Mouse (Mus musculus) gonadal fat pad, adult 2 months (tissue): ENCODE results near the gene Snd1. TPM values are rescaled to one million over a fixed set of nuclear protein-coding genes. Genes with fewer than 3 reads are reported as not detected.

ENCODE experiments used
- DNase-seq: peaks from one replicate; pipeline ENCODE4 v3.0.0-alpha.2; 2012; ENCODE audit warnings: low read depth
- polyA plus RNA-seq: library from polyadenylated mRNA; depleted of rRNA; stranded (reverse); fragments of >200 nt; gene quantifications from 2 replicates; pipeline ENCODE4 v1.2.3, GENCODE M21; 2012

The Snd1 gene
- polyA plus RNA-seq, 1 experiment = 120 TPM

DNA sequence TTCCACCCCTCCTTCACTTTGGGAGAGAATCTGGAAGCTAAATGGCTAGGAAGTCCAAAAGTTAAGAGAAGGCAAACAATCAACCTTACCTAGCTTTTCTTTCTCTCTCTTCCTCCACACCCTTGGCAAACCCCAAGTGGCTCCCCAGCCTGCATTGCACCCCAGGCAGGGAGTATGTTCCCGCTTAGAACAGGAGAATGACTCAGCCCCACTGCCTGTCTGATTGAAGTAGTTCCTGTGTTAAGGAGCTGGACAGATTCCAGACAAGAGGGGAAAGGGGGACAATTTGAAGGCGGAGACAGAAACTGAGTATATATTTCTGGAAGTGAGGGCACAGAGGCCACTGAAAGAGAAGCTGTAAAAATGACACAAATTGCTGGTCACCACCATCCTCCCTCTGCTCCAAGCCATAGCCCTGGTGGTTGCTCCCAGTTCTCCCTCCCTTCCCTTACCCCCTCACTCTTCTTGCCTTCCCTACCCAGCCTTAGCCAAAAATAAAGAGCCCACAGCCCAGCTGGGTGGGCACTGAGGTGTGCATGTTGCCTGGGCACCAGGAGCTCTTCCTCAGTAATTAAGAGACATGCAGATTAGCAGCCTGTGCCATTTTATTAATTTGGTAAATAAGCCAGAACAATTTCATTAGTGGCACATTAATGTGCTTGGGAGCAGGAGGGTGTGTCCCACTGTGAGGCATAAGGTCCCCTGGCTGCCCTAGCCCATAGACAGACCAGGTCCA lies 392.7 kb downstream of the Snd1 start:
- DNase-seq = no peak

DNA sequence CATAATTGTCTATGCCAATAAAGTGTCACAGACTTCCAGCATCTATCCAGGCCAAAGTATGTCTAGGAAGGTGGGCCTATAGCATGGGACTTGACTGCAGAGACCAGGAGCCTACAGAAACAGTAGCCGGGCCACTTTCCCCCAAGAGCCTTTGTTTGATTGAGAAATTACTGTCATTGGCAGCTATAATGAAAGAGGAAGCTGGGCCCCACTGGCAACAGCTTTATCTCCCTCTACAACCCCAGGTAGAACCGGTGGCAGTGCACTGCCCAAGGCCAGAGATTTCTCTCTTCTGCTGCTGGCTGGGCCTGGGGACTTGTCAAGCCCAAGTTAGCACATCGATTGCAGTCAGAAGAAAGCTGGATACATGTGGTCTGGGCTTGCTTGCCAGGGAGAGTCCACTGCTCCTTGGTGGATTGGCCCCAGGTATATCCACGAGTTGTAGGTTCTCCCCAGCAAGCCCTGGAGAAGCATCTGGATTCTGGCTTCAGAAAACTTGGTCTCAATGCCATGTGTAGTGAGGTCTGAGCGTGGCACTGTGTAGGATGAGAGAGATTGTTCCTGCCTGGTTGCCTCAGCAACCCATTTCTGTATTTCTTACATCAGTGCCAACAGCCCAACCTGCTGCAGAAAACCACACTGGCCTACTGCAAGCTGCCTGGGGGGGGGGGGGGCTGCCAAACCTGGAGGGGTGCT lies 396.9 kb downstream of the Snd1 start:
- DNase-seq = no peak

DNA sequence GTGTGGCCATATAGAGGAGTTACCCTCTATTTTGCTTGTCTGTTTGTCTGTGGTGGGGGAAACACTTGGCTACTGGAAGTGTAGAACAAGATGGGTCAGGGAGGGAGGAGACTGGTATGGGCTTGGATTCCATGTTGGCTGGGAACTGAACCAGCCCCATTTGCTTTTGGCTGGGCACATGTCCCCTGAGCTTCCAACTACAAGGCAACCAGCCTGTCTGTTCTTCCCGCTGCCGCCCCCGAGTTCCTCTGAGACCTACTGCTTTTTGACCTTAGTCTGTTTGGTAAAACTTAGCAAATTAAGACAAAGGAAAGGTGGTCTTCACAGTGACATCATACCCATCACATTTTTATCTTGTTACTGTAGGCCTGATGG lies 397.5 kb downstream of the Snd1 start:
- DNase-seq = no peak

DNA sequence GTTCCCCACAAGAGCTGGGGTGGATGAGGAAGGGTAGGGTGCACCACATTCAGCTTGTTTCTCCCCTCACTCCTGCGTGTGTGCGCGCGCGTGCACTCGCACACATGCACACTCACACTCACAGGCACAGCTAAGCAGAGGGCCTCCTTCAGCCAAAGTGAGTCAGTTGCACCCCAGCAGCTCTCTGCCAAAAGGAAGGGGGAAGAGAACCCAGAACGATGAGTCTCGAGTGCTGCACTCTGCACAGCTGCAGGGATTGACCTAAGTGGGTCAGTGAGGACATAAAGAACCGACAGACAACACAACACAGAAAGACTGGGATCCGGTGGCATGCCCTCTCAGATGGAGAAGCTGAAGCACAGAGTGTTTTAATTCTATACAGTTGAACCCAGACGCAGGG lies 399.1 kb downstream of the Snd1 start:
- DNase-seq = no peak

GRCm38 (mm10) chr6:28874759-28875158 lies 399.8 kb downstream of the Snd1 start:
- DNase-seq = no peak

DNA sequence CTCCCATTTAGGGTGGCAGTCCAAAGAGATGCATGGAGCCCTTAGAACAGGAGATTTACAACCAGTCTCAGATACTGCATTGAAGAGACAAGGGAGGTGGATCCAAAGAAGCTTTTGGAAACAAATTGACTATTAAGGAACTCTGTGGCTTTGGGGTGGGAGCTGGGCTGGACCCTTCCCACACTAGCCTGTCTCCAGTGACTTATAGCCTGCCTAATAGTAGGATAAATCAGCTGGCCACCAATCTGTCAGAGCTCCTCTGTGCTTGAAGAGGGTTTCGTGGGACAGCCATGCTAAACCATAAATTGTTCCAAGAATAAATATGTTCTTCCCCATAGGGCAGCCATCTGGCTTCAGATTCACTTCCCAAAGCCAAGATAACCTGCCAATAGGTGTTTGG lies 400.4 kb downstream of the Snd1 start:
- DNase-seq = no peak

- no peak for DNase-seq
Observed at GRCm38 (mm10) chr6:28876492-28876891, 401.6 kb downstream of the Snd1 start.

- DNase-seq = no peak
Observed at GRCm38 (mm10) chr6:28877945-28878666, 403.2 kb downstream of the Snd1 start.

GRCm38 (mm10) chr6:28879315-28879714 lies 404.4 kb downstream of the Snd1 start:
- DNase-seq = no peak

DNA sequence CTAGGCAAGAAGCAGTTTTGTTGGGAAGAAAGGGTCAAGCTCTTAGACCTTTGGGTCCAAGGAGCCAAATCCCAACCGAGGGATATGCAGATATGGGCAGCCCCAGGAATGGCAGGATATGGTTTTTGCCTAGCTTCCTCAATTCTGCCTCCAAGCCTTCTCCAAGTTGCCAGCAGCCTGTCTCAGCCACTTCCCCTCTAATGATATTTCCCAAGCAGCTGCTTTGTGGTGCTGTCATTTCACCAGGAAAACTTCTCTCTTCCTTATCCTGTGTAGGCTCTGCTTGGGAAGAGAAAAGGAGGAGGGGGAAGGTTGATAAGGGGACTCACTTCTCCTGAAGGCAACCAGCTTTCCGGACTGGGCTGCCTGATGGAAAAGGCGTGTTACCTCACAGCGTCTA lies 406.0 kb downstream of the Snd1 start:
- no peak for DNase-seq

DNA sequence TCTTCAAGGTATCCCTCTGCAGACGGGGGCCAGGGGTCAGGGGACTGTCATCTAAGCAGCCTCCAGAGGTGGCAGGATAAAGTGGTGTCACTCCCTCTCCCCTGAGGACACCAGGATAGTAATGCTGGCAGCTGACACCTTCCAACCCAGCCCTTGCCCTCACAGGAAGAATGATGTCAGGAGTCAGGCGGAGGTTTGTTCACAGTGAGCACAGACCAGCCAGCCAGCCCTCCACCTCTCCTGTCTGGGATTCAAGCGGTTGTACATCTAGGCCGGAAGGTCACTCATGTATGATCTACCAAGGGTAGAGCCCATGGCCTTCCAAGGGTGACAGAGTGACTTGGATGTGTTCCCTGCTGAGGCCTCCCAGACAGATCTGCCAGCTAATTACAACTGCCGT lies 408.6 kb downstream of the Snd1 start:
- no peak for DNase-seq

DNA sequence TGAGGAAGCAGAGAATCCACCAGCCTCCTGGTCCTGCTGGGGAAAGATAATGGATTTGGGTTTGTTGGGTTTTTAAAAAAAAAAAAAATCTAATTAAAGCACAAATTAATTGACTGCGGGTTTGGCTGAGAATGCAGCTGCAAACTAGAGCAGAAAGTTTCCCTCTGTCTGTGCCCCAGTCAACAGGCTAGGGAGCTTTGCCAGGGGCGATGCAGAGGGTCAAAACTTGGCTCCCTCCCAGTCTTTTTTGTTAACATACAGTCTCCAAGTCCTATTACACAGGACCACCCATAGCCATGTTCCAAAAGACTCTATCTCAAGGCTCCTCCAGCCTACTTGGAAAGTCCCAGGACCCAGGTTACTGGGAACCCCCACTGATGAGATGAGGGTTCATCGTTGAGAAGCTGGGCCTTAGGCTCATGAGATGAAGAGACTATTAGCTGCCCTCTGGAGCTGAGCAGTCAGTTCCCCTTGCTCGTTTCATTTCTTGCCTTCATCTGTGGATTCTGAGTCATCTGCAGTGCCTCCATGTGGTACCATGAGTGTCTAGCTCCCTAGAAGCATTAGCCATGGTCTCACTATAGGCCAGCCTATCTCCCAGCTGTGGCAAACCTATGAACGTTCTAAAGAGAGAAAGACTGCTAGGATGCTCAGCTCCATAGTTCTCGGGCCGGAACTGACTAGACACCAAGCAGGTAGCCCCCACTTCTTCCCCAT lies 411.9 kb downstream of the Snd1 start:
- DNase-seq = no peak

DNA sequence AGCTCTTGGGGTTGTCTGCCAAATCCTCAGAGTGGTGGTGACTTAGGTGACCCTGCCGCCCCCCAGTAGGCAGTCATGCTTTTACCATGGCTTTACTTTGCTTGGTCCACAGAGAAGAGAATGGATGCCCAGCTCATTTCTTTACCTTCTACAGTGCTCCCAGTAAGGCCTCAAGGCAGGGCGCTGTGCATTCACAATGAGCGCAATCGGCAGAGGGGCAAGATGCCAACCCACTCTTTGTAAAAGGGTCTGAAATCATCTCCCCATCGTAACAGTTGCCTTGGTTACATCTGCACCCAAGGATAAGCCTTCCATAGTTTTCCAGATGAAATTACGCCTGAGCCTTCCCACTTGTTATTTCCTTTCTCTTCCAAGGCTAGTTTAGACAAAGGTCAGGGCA lies 415.5 kb downstream of the Snd1 start:
- no peak for DNase-seq

GRCm38 (mm10) chr6:28891480-28891879 lies 416.5 kb downstream of the Snd1 start:
- DNase-seq = no peak

DNA sequence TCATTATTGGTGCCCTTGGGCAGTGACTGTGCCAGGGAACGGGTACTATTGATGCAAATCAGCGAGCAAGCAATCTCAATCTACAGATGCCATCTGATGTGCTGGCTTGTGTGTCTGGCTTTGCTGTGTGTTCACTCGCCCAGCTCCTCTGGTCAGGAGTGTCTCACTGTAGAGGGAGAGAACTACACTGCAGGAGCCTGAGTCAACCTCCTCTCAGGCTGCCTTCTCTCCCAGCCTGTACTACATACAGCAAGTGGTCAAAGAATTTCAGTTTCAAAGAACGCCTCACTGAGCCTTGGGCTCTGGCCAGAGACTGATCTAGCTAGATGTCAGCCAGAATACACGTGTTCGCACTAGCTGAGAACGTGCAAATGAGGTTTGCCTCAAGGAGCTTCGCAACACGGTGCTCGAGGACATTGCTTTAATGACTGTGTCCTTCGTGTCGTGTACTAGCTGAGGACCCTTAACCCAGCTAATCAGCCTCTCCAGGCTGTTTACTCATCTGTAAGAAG lies 420.1 kb downstream of the Snd1 start:
- DNase-seq = no peak

DNA sequence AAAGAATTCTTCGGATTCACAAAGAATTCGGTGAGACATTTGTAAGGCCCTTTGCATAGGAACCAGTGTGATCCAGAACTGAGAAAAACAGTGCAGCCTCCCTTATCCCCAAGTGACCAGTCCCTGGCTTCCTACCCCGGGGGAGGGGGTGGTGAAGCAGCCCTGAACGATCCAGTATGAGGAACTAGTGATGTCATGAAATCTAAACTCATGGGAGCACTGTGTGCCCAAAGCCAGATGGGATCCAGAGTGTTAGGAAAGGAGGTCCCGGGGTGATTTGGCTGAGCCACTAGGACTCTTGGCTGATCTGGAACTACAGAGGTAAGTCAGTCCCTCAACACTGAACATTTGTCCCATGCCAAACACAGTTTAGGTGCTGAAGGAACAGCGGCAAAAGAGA lies 420.8 kb downstream of the Snd1 start:
- no peak for DNase-seq

- DNase-seq = no peak
Observed at GRCm38 (mm10) chr6:28896762-28897320, 421.9 kb downstream of the Snd1 start.

GRCm38 (mm10) chr6:28897326-28898085 lies 422.6 kb downstream of the Snd1 start:
- no peak for DNase-seq

DNA sequence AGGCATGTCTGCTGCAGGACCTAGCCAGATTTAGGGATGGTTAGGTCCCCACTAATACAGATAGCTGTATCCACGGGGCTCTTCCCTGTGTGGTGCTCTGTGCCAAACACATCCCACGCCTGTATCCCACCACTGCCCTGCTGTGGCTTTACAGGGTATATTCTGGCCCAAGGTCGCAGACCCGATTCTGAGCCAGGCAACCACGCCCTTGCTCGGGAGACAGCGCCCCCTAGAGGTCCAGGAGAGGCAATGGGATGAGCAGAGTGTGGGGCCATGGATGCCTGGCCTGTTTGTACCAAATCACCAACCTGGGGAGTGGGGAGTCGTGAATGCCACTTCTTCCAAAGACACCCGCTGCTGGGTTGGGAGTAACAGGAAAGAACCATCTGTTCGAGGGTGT lies 423.9 kb downstream of the Snd1 start:
- no peak for DNase-seq

- DNase-seq = no peak
Observed at GRCm38 (mm10) chr6:28902573-28902972, 427.6 kb downstream of the Snd1 start.

DNA sequence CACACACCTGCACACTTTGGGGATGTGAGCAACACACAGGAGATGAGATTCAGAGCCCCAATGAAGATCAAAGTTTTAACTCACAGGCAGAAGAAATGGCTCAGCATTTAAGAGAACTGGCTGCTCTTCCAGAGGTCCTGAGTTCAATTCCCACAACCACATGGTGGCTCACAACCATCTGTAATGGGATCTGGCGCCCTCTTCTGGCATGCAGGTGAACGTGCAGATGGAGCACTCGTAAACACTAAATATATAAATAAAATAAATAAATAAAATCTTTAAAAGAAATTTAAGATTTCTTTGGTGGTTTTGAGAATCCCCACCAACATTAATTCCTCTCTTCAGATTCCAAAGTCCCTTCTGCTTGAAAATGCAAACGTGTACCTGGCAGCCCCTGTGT lies 429.5 kb downstream of the Snd1 start:
- DNase-seq = no peak
